Mouse (Mus musculus) intestine, embryonic 16.5 days (tissue): ENCODE data around the gene Rapgef2. TPM values are rescaled to one million over a fixed set of nuclear protein-coding genes. Genes with fewer than 3 reads are reported as not detected.

ENCODE experiments used
- ATAC-seq: fragments of 200-750 bp; cut with Nextera tagmentation; 2 replicates; pipeline ENCODE4 v1.8.0; 2017; ENCODE audit warnings: moderate TSS enrichment, moderate library complexity
- H3K27ac ChIP-seq: fragments of 300-500 bp; sonication (generic); 2 replicates; pipeline ENCODE4 v1.5.1; 2014; ENCODE audit warnings: mild to moderate bottlenecking, low read length
- H3K27me3 ChIP-seq: fragments of 300-500 bp; sonication (generic); replicated peaks from 2 replicates; pipeline ENCODE4 v1.6.1; 2014; ENCODE audit warnings: low read length, control low read depth, mixed read lengths; ENCODE audit not compliant: control insufficient read depth, insufficient read depth
- H3K36me3 ChIP-seq: fragments of 300-500 bp; sonication (generic); 2 replicates; pipeline ENCODE4 v1.6.1; 2014; ENCODE audit warnings: low read length, control low read depth; ENCODE audit not compliant: control insufficient read depth, insufficient read depth
- H3K4me1 ChIP-seq: fragments of 300-500 bp; sonication (generic); 2 replicates; pipeline ENCODE4 v1.6.1; 2014; ENCODE audit warnings: low read length, control low read depth, mixed read lengths; ENCODE audit not compliant: control insufficient read depth, insufficient read depth
- H3K4me2 ChIP-seq: fragments of 300-500 bp; sonication (generic); 2 replicates; pipeline ENCODE4 v1.6.1; 2014; ENCODE audit warnings: low read depth, low read length, control low read depth
- H3K4me3 ChIP-seq: fragments of 300-500 bp; sonication (generic); 2 replicates; pipeline ENCODE4 v1.5.1; 2014; ENCODE audit warnings: mild to moderate bottlenecking, low read length
- H3K9ac ChIP-seq: fragments of 300-500 bp; sonication (generic); 2 replicates; pipeline ENCODE4 v1.6.1; 2014; ENCODE audit warnings: low read depth, low read length
- H3K9me3 ChIP-seq: fragments of 300-500 bp; sonication (generic); 2 replicates; pipeline ENCODE4 v1.6.1; 2016; ENCODE audit warnings: low read length, control low read depth; ENCODE audit not compliant: control insufficient read depth
- WGBS: fragments of 180-500 bp; shearing (Covaris S2); extraction: QIAGEN DNeasy Blood & Tissue Kit; methylation state at CpG from one replicate; pipeline ENCODE4 v1.1.7; 2014; 5-methylcytosine and 5-hydroxymethylcytosine counted together
- polyA plus RNA-seq: library from polyadenylated mRNA; unstranded; fragments of >200 nt; fragmentation: Nextera tagmentation; extraction: Ambion mirVana; gene quantifications from 2 replicates; pipeline ENCODE4 v1.2.1, GENCODE M21; 2015

Rapgef2 gene
- polyA plus RNA-seq, 1 experiment from 2014 or later = 2.2 TPM

GRCm38 (mm10) chr3:79219144-79219930 lies 67.0 kb downstream of the Rapgef2 start:
- no peak overlapping the region for H3K9ac ChIP-seq
- ATAC-seq = no peak
- WGBS = 62% methylated on average over 10 of the region's 10 CpGs
- no peaks in the 10 kb centered on the region for H3K27me3 ChIP-seq
- no peaks in the 10 kb centered on the region for H3K9me3 ChIP-seq
- no peak overlapping the region for H3K4me2 ChIP-seq
- peaks cover 21% of the 10 kb centered on the region for H3K4me1 ChIP-seq
- no peak overlapping the region for H3K4me3 ChIP-seq
- H3K36me3 ChIP-seq = no peaks in the 10 kb centered on the region
- no peak overlapping the region for H3K27ac ChIP-seq

- Histone ChIP-seq H3K36me3 (no peaks in the 10 kb centered on the region), H3K27ac (no peak overlapping the region), H3K9ac (no peak overlapping the region), H3K27me3 (no peaks in the 10 kb centered on the region), H3K9me3 (no peaks in the 10 kb centered on the region), H3K4me2 (no peak overlapping the region), H3K4me1 (peaks cover 17% of the 10 kb centered on the region), H3K4me3 (no peak overlapping the region)
- no peak for ATAC-seq
- 53% methylated on average over 4 of the region's 4 CpGs for WGBS
These were observed 67.7 kb downstream of the Rapgef2 start for GRCm38 (mm10) chr3:79218566-79219051.

- Histone ChIP-seq H3K9ac (no peak overlapping the region), H3K36me3 (peaks cover 5% of the 10 kb centered on the region; the same call in 1 of the 2 replicates), H3K4me2 (no peak overlapping the region), H3K4me3 (no peak overlapping the region), H3K4me1 (peaks cover 2% of the 10 kb centered on the region; the same call in 1 of the 2 replicates), H3K27me3 (no peaks in the 10 kb centered on the region), H3K27ac (no peak overlapping the region), H3K9me3 (no peaks in the 10 kb centered on the region)
- WGBS = 62% methylated on average over 5 of the region's 5 CpGs
- ATAC-seq = no peak
These were observed 76.1 kb downstream of the Rapgef2 start for GRCm38 (mm10) chr3:79210243-79210642.

- no peak for ATAC-seq
- Histone ChIP-seq H3K4me3 (no peak overlapping the region), H3K36me3 (peaks cover 5% of the 10 kb centered on the region; the same call in 1 of the 2 replicates), H3K4me1 (peaks cover 19% of the 10 kb centered on the region), H3K4me2 (no peak overlapping the region), H3K27me3 (no peaks in the 10 kb centered on the region), H3K9ac (no peak overlapping the region), H3K9me3 (no peaks in the 10 kb centered on the region), H3K27ac (no peak overlapping the region)
- WGBS = 77% methylated on average over 2 of the region's 2 CpGs
These were observed 79.1 kb downstream of the Rapgef2 start for GRCm38 (mm10) chr3:79207216-79207615.

GRCm38 (mm10) chr3:79206524-79206923 lies 79.8 kb downstream of the Rapgef2 start:
- no peak overlapping the region for H3K9ac ChIP-seq
- no peak overlapping the region for H3K27ac ChIP-seq
- H3K4me1 ChIP-seq = peaks cover 19% of the 10 kb centered on the region
- WGBS = 77% methylated on average over 7 of the region's 7 CpGs
- no peaks in the 10 kb centered on the region for H3K9me3 ChIP-seq
- ATAC-seq = peak; percentile 88
- peaks cover 5% of the 10 kb centered on the region; the same call in 1 of the 2 replicates for H3K36me3 ChIP-seq
- no peaks in the 10 kb centered on the region for H3K27me3 ChIP-seq
- H3K4me3 ChIP-seq = no peak overlapping the region
- H3K4me2 ChIP-seq = no peak overlapping the region

GRCm38 (mm10) chr3:79205981-79206380 lies 80.3 kb downstream of the Rapgef2 start:
- Histone ChIP-seq H3K36me3 (peaks cover 5% of the 10 kb centered on the region; the same call in 1 of the 2 replicates), H3K4me3 (no peak overlapping the region), H3K27ac (no peak overlapping the region), H3K27me3 (no peaks in the 10 kb centered on the region), H3K4me2 (no peak overlapping the region), H3K9ac (no peak overlapping the region), H3K9me3 (no peaks in the 10 kb centered on the region), H3K4me1 (peaks cover 19% of the 10 kb centered on the region)
- 74% methylated on average over 4 of the region's 4 CpGs for WGBS
- no peak for ATAC-seq

- H3K4me3 ChIP-seq = no peak overlapping the region
- 37% methylated on average over 3 of the region's 3 CpGs for WGBS
These were observed 81.2 kb downstream of the Rapgef2 start for GRCm38 (mm10) chr3:79205112-79205511.

GRCm38 (mm10) chr3:79204261-79204660 lies 82.1 kb downstream of the Rapgef2 start:
- H3K9me3 ChIP-seq = no peaks in the 10 kb centered on the region
- WGBS = 52% methylated on average over 9 of the region's 9 CpGs
- no peak for ATAC-seq
- H3K4me3 ChIP-seq = no peak overlapping the region
- H3K4me1 ChIP-seq = peaks cover 19% of the 10 kb centered on the region
- no peak overlapping the region for H3K27ac ChIP-seq
- H3K27me3 ChIP-seq = no peaks in the 10 kb centered on the region
- H3K9ac ChIP-seq = no peak overlapping the region
- H3K36me3 ChIP-seq = peaks cover 5% of the 10 kb centered on the region; the same call in 1 of the 2 replicates
- H3K4me2 ChIP-seq = no peak overlapping the region

More at GRCm38 (mm10) chr3:79205112-79205511, 81.2 kb downstream of the Rapgef2 start:
- H3K9me3 ChIP-seq = no peaks in the 10 kb centered on the region
- peaks cover 5% of the 10 kb centered on the region; the same call in 1 of the 2 replicates for H3K36me3 ChIP-seq
- H3K4me1 ChIP-seq = peaks cover 19% of the 10 kb centered on the region
- no peak for ATAC-seq
- H3K27ac ChIP-seq = no peak overlapping the region
- H3K9ac ChIP-seq = no peak overlapping the region
- H3K4me2 ChIP-seq = no peak overlapping the region
- H3K27me3 ChIP-seq = no peaks in the 10 kb centered on the region

- Histone ChIP-seq H3K4me3 (no peak overlapping the region), H3K27ac (no peak overlapping the region), H3K27me3 (no peaks in the 10 kb centered on the region), H3K36me3 (peaks cover 5% of the 10 kb centered on the region; the same call in 1 of the 2 replicates), H3K9me3 (no peaks in the 10 kb centered on the region), H3K4me1 (peaks cover 19% of the 10 kb centered on the region), H3K4me2 (no peak overlapping the region), H3K9ac (no peak overlapping the region)
- WGBS = 77% methylated on average over 5 of the region's 5 CpGs
- ATAC-seq = no peak
These were observed 82.5 kb downstream of the Rapgef2 start for GRCm38 (mm10) chr3:79203821-79204220.
